Mouse (Mus musculus) bone marrow, adult 2 months (tissue): ENCODE measurements around the gene Gnb2. TPM values are rescaled to one million over a fixed set of nuclear protein-coding genes. Genes with fewer than 3 reads are reported as not detected.

ENCODE experiments used
- H3K27ac ChIP-seq: fragments of 200-500 bp; 2 replicates; pipeline ENCODE4 v1.5.1; 2012; ENCODE audit warnings: low read depth, mild to moderate bottlenecking, control low read depth, inconsistent platforms, low read length; ENCODE audit not compliant: control insufficient read depth, poor library complexity, insufficient read depth
- H3K4me1 ChIP-seq: fragments of 200-500 bp; 2 replicates; pipeline ENCODE4 v1.6.1; 2011; ENCODE audit warnings: low read length; ENCODE audit not compliant: control insufficient read depth, insufficient read depth
- H3K4me3 ChIP-seq: fragments of 200-500 bp; replicated peaks from 2 replicates; pipeline ENCODE3; 2011; ENCODE audit warnings: mild to moderate bottlenecking, low read depth, low read length, control low read depth; ENCODE audit not compliant: control insufficient read depth
- CTCF ChIP-seq: fragments of 200-500 bp; IDR thresholded peaks from 2 replicates; pipeline ENCODE4 v1.5.1; 2011; ENCODE audit warnings: low read length, control low read depth; ENCODE audit not compliant: control insufficient read depth, insufficient read depth
- POLR2A ChIP-seq: fragments of 200-500 bp; IDR thresholded peaks from 2 replicates; pipeline ENCODE4 v1.6.1; 2011; ENCODE audit warnings: low read depth, mild to moderate bottlenecking, control low read depth, low read length, borderline replicate concordance; ENCODE audit not compliant: control insufficient read depth
- WGBS: fragments of 180-500 bp; shearing (Covaris S2); methylation state at CpG from one replicate; pipeline ENCODE4 v1.1.7; 2018; 5-methylcytosine and 5-hydroxymethylcytosine counted together
- polyA plus RNA-seq: library from polyadenylated mRNA; stranded (reverse); fragments of >200 nt; gene quantifications from 2 replicates; pipeline ENCODE4 v1.2.4, GENCODE M21; 2011; ENCODE audit warnings: low replicate concordance; ENCODE audit not compliant: missing spikeins, insufficient read depth, insufficient read length

Gnb2 gene
- 294 and 476 TPM in 2 replicates for polyA plus RNA-seq

- TF ChIP-seq POLR2A: peak; percentile 96
- TF ChIP-seq CTCF: no peak
- no peaks in the 10 kb centered on the region; the same call in 1 of the 2 replicates for H3K4me1 ChIP-seq
- H3K27ac ChIP-seq: peak within 1 kb of the TSS; percentile 98
- H3K4me3 ChIP-seq: peak within 1 kb of the TSS; percentile 75
- WGBS: under 1% methylated on average over 40 of the region's 40 CpGs
These were observed at the start of gene Gnb2, which contains the start of gene Epo for GRCm38 (mm10) chr5:137533117-137533827. Gnb2 (minus strand) TSS chr5:137533510. Epo (minus strand) TSS chr5:137533242.

- WGBS: 89% methylated on average over 8 of the region's 8 CpGs
- TF ChIP-seq CTCF (no peak), POLR2A (no peak)
- Histone ChIP-seq H3K27ac (no peak overlapping the region), H3K4me3 (no peak overlapping the region), H3K4me1 (no peaks in the 10 kb centered on the region)
These were observed 49.4 kb upstream of the Gnb2 start for GRCm38 (mm10) chr5:137582702-137583101.

- Histone ChIP-seq H3K4me3 (no peak overlapping the region), H3K27ac (no peak overlapping the region), H3K4me1 (no peaks in the 10 kb centered on the region)
- 71% methylated on average over 6 of the region's 6 CpGs for WGBS
- no peak for TF ChIP-seq POLR2A
- TF ChIP-seq CTCF: no peak
These were observed 46.9 kb upstream of the Gnb2 start for GRCm38 (mm10) chr5:137580246-137580645.

DNA sequence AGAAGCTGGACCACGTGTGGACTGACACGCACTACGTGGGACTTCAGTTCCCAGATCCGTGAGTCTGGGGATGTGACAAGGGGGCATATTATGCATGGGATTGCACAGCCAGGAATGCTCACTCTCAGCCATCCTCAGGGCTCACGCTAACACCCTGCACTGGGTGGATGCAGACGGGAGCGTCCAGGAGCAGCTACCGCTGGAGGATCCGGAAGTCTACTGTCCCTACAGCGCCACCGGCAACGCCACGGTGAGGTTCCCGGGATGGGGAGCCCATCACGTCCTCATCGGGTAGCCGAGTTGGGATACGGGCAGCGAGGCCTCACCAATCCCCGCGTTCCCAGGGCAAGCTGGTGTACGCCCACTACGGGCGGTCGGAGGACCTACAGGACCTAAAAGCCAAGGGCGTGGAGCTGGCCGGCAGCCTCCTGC is 41.2 kb upstream of the Gnb2 start:
- WGBS: 93% methylated on average over 27 of the region's 27 CpGs
- Histone ChIP-seq H3K4me1 (no peaks in the 10 kb centered on the region; the same call in 1 of the 2 replicates), H3K27ac (no peak overlapping the region), H3K4me3 (no peak overlapping the region)
- TF ChIP-seq CTCF (no peak), POLR2A (no peak)

DNA sequence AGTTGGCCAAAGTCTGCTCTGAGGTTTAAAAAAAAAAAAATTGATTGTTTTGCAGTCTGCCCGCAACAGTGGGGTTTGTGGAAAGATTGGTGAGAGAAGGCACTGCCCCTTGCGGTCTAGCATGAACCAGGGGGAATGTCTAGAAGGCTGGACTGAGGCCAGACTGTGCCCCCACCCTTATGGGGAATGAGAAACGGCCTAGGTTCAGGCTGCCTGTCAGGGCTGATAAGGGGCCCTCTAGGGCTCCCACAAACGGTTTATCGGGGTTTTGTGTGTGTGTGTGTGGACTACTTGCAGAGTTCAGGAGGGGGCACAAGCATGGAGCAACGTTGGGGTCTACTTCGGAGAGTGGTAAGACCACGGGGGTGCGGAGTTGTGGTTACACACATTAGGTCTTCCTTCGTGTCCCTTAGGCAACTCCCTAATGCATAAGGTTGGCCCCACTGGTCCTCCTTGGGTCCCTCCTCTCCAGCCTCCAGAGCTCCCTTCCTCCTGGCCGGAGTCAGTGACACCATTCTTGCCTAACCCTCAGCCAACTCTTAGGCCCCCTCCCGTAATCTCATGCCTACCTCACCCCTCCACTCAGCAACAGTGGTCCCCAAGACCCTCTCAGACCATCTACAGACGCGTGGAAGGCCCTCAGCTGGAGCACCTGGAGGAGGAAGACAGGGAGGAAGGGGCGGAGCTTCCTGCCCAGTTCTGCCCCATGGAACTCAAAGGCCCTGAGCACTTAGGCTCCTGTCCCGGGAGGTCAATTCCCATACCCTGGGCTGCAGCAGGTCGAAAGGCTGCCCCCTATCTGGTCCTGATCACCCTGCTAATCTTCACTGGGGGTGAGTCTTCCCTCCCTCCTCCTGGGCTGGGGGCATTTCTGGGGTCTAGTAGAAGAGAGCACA is 37.6 kb upstream of the Gnb2 start:
- H3K4me1 ChIP-seq: no peaks in the 10 kb centered on the region; the same call in 1 of the 2 replicates
- H3K4me3 ChIP-seq: peak overlapping the region; percentile 68
- H3K27ac ChIP-seq: peak overlapping the region; percentile 67

DNA sequence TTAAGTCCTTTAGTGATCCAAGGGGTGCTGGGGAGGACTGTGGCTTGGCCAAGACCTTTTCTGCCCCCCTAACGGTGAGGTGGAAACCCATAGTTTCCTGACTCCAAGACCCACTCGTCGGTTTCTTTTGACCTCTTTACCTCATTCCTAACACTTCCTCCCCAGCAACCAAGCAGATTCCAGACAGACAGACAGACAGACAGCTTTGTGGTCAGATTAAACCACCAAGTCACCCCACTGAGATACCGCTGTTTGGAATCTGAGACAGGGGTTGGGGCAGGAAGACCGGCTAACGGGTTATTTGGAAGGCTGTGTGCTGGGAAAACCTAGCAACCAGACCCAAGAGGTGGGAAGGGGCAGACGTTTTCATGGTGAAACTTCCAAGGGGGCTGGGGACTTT is 36.9 kb upstream of the Gnb2 start:
- H3K4me3 ChIP-seq: peak overlapping the region; percentile 42
- H3K27ac ChIP-seq: peak overlapping the region; percentile 15; the same call in 1 of the 2 replicates
- no peaks in the 10 kb centered on the region; the same call in 1 of the 2 replicates for H3K4me1 ChIP-seq
- 2% methylated on average over 7 of the region's 7 CpGs for WGBS
- TF ChIP-seq POLR2A (no peak), CTCF (no peak)

More for the DNA sequence above, 37.6 kb upstream of the Gnb2 start:
- 3% methylated on average over 17 of the region's 17 CpGs for WGBS
- TF ChIP-seq POLR2A: no peak; the same call in 1 of the 2 replicates
- no peak for TF ChIP-seq CTCF

DNA sequence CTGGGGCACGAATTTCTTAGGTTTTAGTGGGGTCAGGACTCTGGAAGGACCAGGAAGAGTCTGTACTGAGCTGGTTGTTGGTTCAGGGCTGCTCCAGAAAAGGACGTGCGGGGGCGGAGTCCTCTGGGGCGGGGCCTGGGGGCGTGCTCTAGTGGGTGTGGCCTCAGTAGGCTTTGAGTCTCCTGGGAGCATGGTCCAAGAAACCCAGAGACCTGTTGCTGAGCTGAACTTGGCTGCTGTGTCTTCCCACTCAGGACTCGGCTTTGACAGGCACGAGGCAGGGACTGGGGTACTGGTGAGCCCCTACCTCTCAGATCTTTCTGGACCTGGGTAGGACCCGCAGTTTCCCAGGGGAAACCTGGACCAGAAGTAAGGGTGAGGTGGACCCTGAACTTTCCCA is 36.4 kb upstream of the Gnb2 start, which contains the start of gene Tfr2:
Tfr2 (plus strand) TSS at position 176 of the 400 bp plus-strand sequence.
- H3K4me3 ChIP-seq: peak within 1 kb of the TSS; percentile 48
- H3K27ac ChIP-seq: peak within 1 kb of the TSS; percentile 67; the same call in 1 of the 2 replicates
- 2% methylated on average over 9 of the region's 9 CpGs for WGBS
- TF ChIP-seq POLR2A (no peak), CTCF (no peak)
- no peaks in the 10 kb centered on the region; the same call in 1 of the 2 replicates for H3K4me1 ChIP-seq

GRCm38 (mm10) chr5:137569031-137569430 is 35.7 kb upstream of the Gnb2 start:
- Histone ChIP-seq H3K27ac (no peak overlapping the region), H3K4me1 (no peaks in the 10 kb centered on the region; the same call in 1 of the 2 replicates), H3K4me3 (no peak overlapping the region)
- TF ChIP-seq CTCF: no peak
- TF ChIP-seq POLR2A: no peak
- WGBS: 64% methylated on average over 12 of the region's 12 CpGs
